Mouse (Mus musculus): ENCODE measurements around the gene Myh14. TPM values are rescaled to one million over a fixed set of nuclear protein-coding genes. Genes with fewer than 3 reads are reported as not detected.

The Myh14 gene
- polyA plus RNA-seq, 1 experiment from 2014 or later: 2.2 TPM

- H3K27me3 ChIP-seq (ENCODE audit: control insufficient read depth, insufficient read depth, low read length): no peaks in the 10 kb centered on the region
- H3K4me3 ChIP-seq (ENCODE audit: low read depth, low read length): no peak overlapping the region
- WGBS: 47% methylated on average over 18 of the region's 18 CpGs
- 0 out of 2 replicates have a peak, but pooled peaks cover 3% of the 10 kb centered on the region for H3K9me3 ChIP-seq (ENCODE audit: control insufficient read depth, low read length)
- H3K36me3 ChIP-seq (ENCODE audit: control insufficient read depth, insufficient read depth, low read length): no peaks in the 10 kb centered on the region
- ATAC-seq (ENCODE audit: insufficient read depth, low FRiP score, low TSS enrichment): no peak
- H3K9ac ChIP-seq (ENCODE audit: low read length): no peak overlapping the region
- no peak for DNase-seq (ENCODE audit: low spot score)
- no peaks in the 10 kb centered on the region for H3K4me1 ChIP-seq (ENCODE audit: control insufficient read depth, insufficient read depth, low read length)
- no peak overlapping the region for H3K4me2 ChIP-seq (ENCODE audit: low read depth)
- H3K27ac ChIP-seq (ENCODE audit: low read depth, low read length): no peak overlapping the region
Measured at GRCm38 (mm10) chr7:44623714-44624542, 46.7 kb downstream of the Myh14 start.

GRCm38 (mm10) chr7:44617059-44617458 is 53.6 kb downstream of the Myh14 start:
- ATAC-seq (ENCODE audit: insufficient read depth, low FRiP score, low TSS enrichment) (no peak), DNase-seq (ENCODE audit: low spot score) (no peak)
- Histone ChIP-seq H3K27me3 (ENCODE audit: control insufficient read depth, insufficient read depth, low read length) (peaks cover 9% of the 10 kb centered on the region), H3K4me1 (ENCODE audit: control insufficient read depth, insufficient read depth, low read length) (no peaks in the 10 kb centered on the region), H3K9ac (ENCODE audit: low read length) (no peak overlapping the region), H3K27ac (ENCODE audit: low read depth, low read length) (no peak overlapping the region), H3K4me2 (ENCODE audit: low read depth) (no peak overlapping the region), H3K4me3 (ENCODE audit: low read depth, low read length) (no peak overlapping the region), H3K36me3 (ENCODE audit: control insufficient read depth, insufficient read depth, low read length) (no peaks in the 10 kb centered on the region), H3K9me3 (ENCODE audit: control insufficient read depth, low read length) (0 out of 2 replicates have a peak, but pooled peaks cover 3% of the 10 kb centered on the region)
- 74% methylated on average over 3 of the region's 3 CpGs for WGBS

GRCm38 (mm10) chr7:44615987-44616386 is 54.7 kb downstream of the Myh14 start:
- no peaks in the 10 kb centered on the region for H3K4me1 ChIP-seq (ENCODE audit: control insufficient read depth, insufficient read depth, low read length)
- no peak overlapping the region for H3K27ac ChIP-seq (ENCODE audit: low read depth, low read length)
- no peaks in the 10 kb centered on the region for H3K36me3 ChIP-seq (ENCODE audit: control insufficient read depth, insufficient read depth, low read length)
- H3K4me2 ChIP-seq (ENCODE audit: low read depth): no peak overlapping the region
- WGBS: 72% methylated on average over 14 of the region's 14 CpGs
- no peak for ATAC-seq (ENCODE audit: insufficient read depth, low FRiP score, low TSS enrichment)
- no peak overlapping the region for H3K4me3 ChIP-seq (ENCODE audit: low read depth, low read length)
- H3K27me3 ChIP-seq (ENCODE audit: control insufficient read depth, insufficient read depth, low read length): peaks cover 9% of the 10 kb centered on the region
- no peak overlapping the region for H3K9ac ChIP-seq (ENCODE audit: low read length)
- DNase-seq (ENCODE audit: low spot score): no peak
- 0 out of 2 replicates have a peak, but pooled peaks cover 3% of the 10 kb centered on the region for H3K9me3 ChIP-seq (ENCODE audit: control insufficient read depth, low read length)

GRCm38 (mm10) chr7:44615309-44615708 is 55.3 kb downstream of the Myh14 start:
- Histone ChIP-seq H3K4me2 (ENCODE audit: low read depth) (no peak overlapping the region; the same call in 1 of the 2 replicates), H3K9me3 (ENCODE audit: control insufficient read depth, low read length) (0 out of 2 replicates have a peak, but pooled peaks cover 3% of the 10 kb centered on the region), H3K4me3 (ENCODE audit: low read depth, low read length) (no peak overlapping the region), H3K36me3 (ENCODE audit: control insufficient read depth, insufficient read depth, low read length) (no peaks in the 10 kb centered on the region), H3K27me3 (ENCODE audit: control insufficient read depth, insufficient read depth, low read length) (peaks cover 9% of the 10 kb centered on the region), H3K27ac (ENCODE audit: low read depth, low read length) (no peak overlapping the region), H3K9ac (ENCODE audit: low read length) (no peak overlapping the region), H3K4me1 (ENCODE audit: control insufficient read depth, insufficient read depth, low read length) (no peaks in the 10 kb centered on the region)
- WGBS: 10% methylated on average over 10 of the region's 10 CpGs
- DNase-seq (ENCODE audit: low spot score): no peak
- ATAC-seq (ENCODE audit: insufficient read depth, low FRiP score, low TSS enrichment): no peak

- WGBS: 7% methylated on average over 20 of the region's 20 CpGs
Measured at GRCm38 (mm10) chr7:44614041-44614688, 56.5 kb downstream of the Myh14 start.

GRCm38 (mm10) chr7:44612192-44612591 is 58.5 kb downstream of the Myh14 start:
- H3K4me1 ChIP-seq (ENCODE audit: control insufficient read depth, insufficient read depth, low read length): no peaks in the 10 kb centered on the region
- H3K4me3 ChIP-seq (ENCODE audit: low read depth, low read length): no peak overlapping the region
- no peak overlapping the region for H3K4me2 ChIP-seq (ENCODE audit: low read depth)
- ATAC-seq (ENCODE audit: insufficient read depth, low FRiP score, low TSS enrichment): no peak
- no peaks in the 10 kb centered on the region for H3K36me3 ChIP-seq (ENCODE audit: control insufficient read depth, insufficient read depth, low read length)
- H3K9me3 ChIP-seq (ENCODE audit: control insufficient read depth, low read length): no peaks in the 10 kb centered on the region
- no peak overlapping the region for H3K27ac ChIP-seq (ENCODE audit: low read depth, low read length)
- no peak for DNase-seq (ENCODE audit: low spot score)
- WGBS: 80% methylated on average over 7 of the region's 7 CpGs
- H3K9ac ChIP-seq (ENCODE audit: low read length): no peak overlapping the region
- peaks cover 11% of the 10 kb centered on the region for H3K27me3 ChIP-seq (ENCODE audit: control insufficient read depth, insufficient read depth, low read length)

More at GRCm38 (mm10) chr7:44614041-44614688, 56.5 kb downstream of the Myh14 start:
- H3K4me3 ChIP-seq (ENCODE audit: low read depth, low read length): no peak overlapping the region
- DNase-seq (ENCODE audit: low spot score): no peak
- H3K9ac ChIP-seq (ENCODE audit: low read length): no peak overlapping the region
- H3K4me1 ChIP-seq (ENCODE audit: control insufficient read depth, insufficient read depth, low read length): no peaks in the 10 kb centered on the region
- ATAC-seq (ENCODE audit: insufficient read depth, low FRiP score, low TSS enrichment): no peak
- H3K27ac ChIP-seq (ENCODE audit: low read depth, low read length): no peak overlapping the region
- H3K4me2 ChIP-seq (ENCODE audit: low read depth): no peak overlapping the region
- no peaks in the 10 kb centered on the region for H3K36me3 ChIP-seq (ENCODE audit: control insufficient read depth, insufficient read depth, low read length)
- no peaks in the 10 kb centered on the region for H3K9me3 ChIP-seq (ENCODE audit: control insufficient read depth, low read length)
- H3K27me3 ChIP-seq (ENCODE audit: control insufficient read depth, insufficient read depth, low read length): peaks cover 9% of the 10 kb centered on the region

GRCm38 (mm10) chr7:44606171-44606901 is 64.3 kb downstream of the Myh14 start:
- WGBS: 9% methylated on average over 29 of the region's 29 CpGs
- Histone ChIP-seq H3K4me1 (ENCODE audit: control insufficient read depth, insufficient read depth, low read length) (peaks cover 5% of the 10 kb centered on the region; the same call in 1 of the 2 replicates), H3K4me2 (ENCODE audit: low read depth) (no peak overlapping the region), H3K4me3 (ENCODE audit: low read depth, low read length) (no peak overlapping the region), H3K9ac (ENCODE audit: low read length) (no peak overlapping the region), H3K27me3 (ENCODE audit: control insufficient read depth, insufficient read depth, low read length) (peaks cover 22% of the 10 kb centered on the region; the same call in 1 of the 2 replicates), H3K9me3 (ENCODE audit: control insufficient read depth, low read length) (no peaks in the 10 kb centered on the region), H3K27ac (ENCODE audit: low read depth, low read length) (no peak overlapping the region), H3K36me3 (ENCODE audit: control insufficient read depth, insufficient read depth, low read length) (no peaks in the 10 kb centered on the region)
- DNase-seq (ENCODE audit: low spot score): no peak
- ATAC-seq (ENCODE audit: insufficient read depth, low FRiP score, low TSS enrichment): no peak

GRCm38 (mm10) chr7:44605436-44605835 is 65.2 kb downstream of the Myh14 start:
- Histone ChIP-seq H3K27me3 (ENCODE audit: control insufficient read depth, insufficient read depth, low read length) (peaks cover 24% of the 10 kb centered on the region; the same call in 1 of the 2 replicates), H3K9ac (ENCODE audit: low read length) (no peak overlapping the region), H3K4me2 (ENCODE audit: low read depth) (no peak overlapping the region), H3K36me3 (ENCODE audit: control insufficient read depth, insufficient read depth, low read length) (no peaks in the 10 kb centered on the region), H3K4me1 (ENCODE audit: control insufficient read depth, insufficient read depth, low read length) (peaks cover 5% of the 10 kb centered on the region; the same call in 1 of the 2 replicates), H3K4me3 (ENCODE audit: low read depth, low read length) (no peak overlapping the region), H3K27ac (ENCODE audit: low read depth, low read length) (no peak overlapping the region), H3K9me3 (ENCODE audit: control insufficient read depth, low read length) (no peaks in the 10 kb centered on the region)
- no peak for ATAC-seq (ENCODE audit: insufficient read depth, low FRiP score, low TSS enrichment)
- 39% methylated on average over 7 of the region's 7 CpGs for WGBS
- no peak for DNase-seq (ENCODE audit: low spot score)

All from neural tube, embryonic 11.5 days (tissue).